Mouse (Mus musculus): Measurements from ENCODE around the gene Mrpl53. TPM values are rescaled to one million over a fixed set of nuclear protein-coding genes. Genes with fewer than 3 reads are reported as not detected.

Gene Mrpl53
- polyA plus RNA-seq, 1 experiment from 2014 or later, result 137 TPM

GRCm38 (mm10) chr6:83101316-83101687 is 7.5 kb upstream of the Mrpl53 start, which contains the start of the genes Ccdc142 and Gm42688:
Gene Ccdc142, plus strand, starts transcription at chr6:83101601.
Gene Gm42688, plus strand, starts transcription at chr6:83101617.
- H3K4me3 ChIP-seq (replicated peaks), result peak within 1 kb of the TSS; percentile 73
- H3K9me3 ChIP-seq, result no peaks in the 10 kb centered on the region
- H3K27ac ChIP-seq, result peak within 1 kb of the TSS; percentile 87
- peak within 1 kb of the TSS; percentile 81 for H3K9ac ChIP-seq (replicated peaks)
- WGBS, result under 1% methylated on average over 25 of the region's 25 CpGs
- H3K27me3 ChIP-seq, result peaks cover 16% of the 10 kb centered on the region
- H3K36me3 ChIP-seq, result 0 out of 2 replicates have a peak, but pooled peaks cover 9% of the 10 kb centered on the region
- peak; percentile 83 for ATAC-seq
- H3K4me1 ChIP-seq (replicated peaks), result peaks cover 20% of the 10 kb centered on the region
- H3K4me2 ChIP-seq (replicated peaks), result peak within 1 kb of the TSS; percentile 94

GRCm38 (mm10) chr6:83101688-83102556 is 6.9 kb upstream of the Mrpl53 start:
- ATAC-seq, result peak; percentile 80
- WGBS, result under 1% methylated on average over 68 of the region's 74 CpGs
- peaks cover 20% of the 10 kb centered on the region for H3K4me1 ChIP-seq (replicated peaks)

GRCm38 (mm10) chr6:83103130-83103650 is 5.7 kb upstream of the Mrpl53 start:
- peak overlapping the region; percentile 73 for H3K4me3 ChIP-seq (replicated peaks)
- WGBS, result 45% methylated on average over 11 of the region's 11 CpGs
- ATAC-seq, result no peak

More at GRCm38 (mm10) chr6:83101688-83102556, 6.9 kb upstream of the Mrpl53 start:
- H3K9me3 ChIP-seq, result no peaks in the 10 kb centered on the region
- peaks cover 16% of the 10 kb centered on the region for H3K27me3 ChIP-seq
- peak overlapping the region; percentile 87 for H3K27ac ChIP-seq
- H3K4me3 ChIP-seq (replicated peaks), result peak overlapping the region; percentile 73
- peaks cover 14% of the 10 kb centered on the region; the same call in 1 of the 2 replicates for H3K36me3 ChIP-seq
- peak overlapping the region; percentile 81 for H3K9ac ChIP-seq (replicated peaks)
- H3K4me2 ChIP-seq (replicated peaks), result peak overlapping the region; percentile 94

GRCm38 (mm10) chr6:83104158-83104557 is 4.7 kb upstream of the Mrpl53 start:
- Histone ChIP-seq H3K9me3 (no peaks in the 10 kb centered on the region), H3K9ac (replicated peaks) (no peak overlapping the region), H3K4me2 (replicated peaks) (no peak overlapping the region), H3K27me3 (peaks cover 9% of the 10 kb centered on the region), H3K27ac (no peak overlapping the region), H3K4me3 (replicated peaks) (no peak overlapping the region), H3K4me1 (replicated peaks) (peaks cover 35% of the 10 kb centered on the region), H3K36me3 (peaks cover 19% of the 10 kb centered on the region)
- ATAC-seq, result no peak
- 74% methylated on average over 4 of the region's 4 CpGs for WGBS

More at GRCm38 (mm10) chr6:83103130-83103650, 5.7 kb upstream of the Mrpl53 start:
- Histone ChIP-seq H3K36me3 (peaks cover 19% of the 10 kb centered on the region), H3K27me3 (peaks cover 13% of the 10 kb centered on the region), H3K4me1 (replicated peaks) (peaks cover 29% of the 10 kb centered on the region), H3K4me2 (replicated peaks) (peak overlapping the region; percentile 94), H3K27ac (no peak overlapping the region), H3K9me3 (no peaks in the 10 kb centered on the region), H3K9ac (replicated peaks) (peak overlapping the region; percentile 81)

GRCm38 (mm10) chr6:83107566-83108400 is 1.1 kb upstream of the Mrpl53 start:
- H3K36me3 ChIP-seq, result peaks cover 23% of the 10 kb centered on the region
- peaks cover 36% of the 10 kb centered on the region for H3K4me1 ChIP-seq (replicated peaks)
- H3K4me3 ChIP-seq (replicated peaks), result peak overlapping the region; percentile 87
- H3K4me2 ChIP-seq (replicated peaks), result peak overlapping the region; percentile 82
- peak overlapping the region; percentile 88; the same call in 1 of the 2 replicates for H3K9ac ChIP-seq (replicated peaks)
- peak; percentile 22; the same call in 1 of the 2 replicates for ATAC-seq
- peak overlapping the region; percentile 86; the same call in 1 of the 2 replicates for H3K27ac ChIP-seq
- 0 out of 2 replicates have a peak, but pooled peaks cover 4% of the 10 kb centered on the region for H3K27me3 ChIP-seq
- 30% methylated on average over 13 of the region's 13 CpGs for WGBS
- no peaks in the 10 kb centered on the region for H3K9me3 ChIP-seq

- no peak overlapping the region for H3K9ac ChIP-seq (replicated peaks)
- no peaks in the 10 kb centered on the region for H3K9me3 ChIP-seq
- peaks cover 44% of the 10 kb centered on the region for H3K4me1 ChIP-seq (replicated peaks)
- WGBS, result 91% methylated on average over 4 of the region's 4 CpGs
- no peak overlapping the region for H3K4me3 ChIP-seq (replicated peaks)
- H3K27me3 ChIP-seq, result no peaks in the 10 kb centered on the region
- no peak overlapping the region for H3K27ac ChIP-seq
- no peak for ATAC-seq
- H3K36me3 ChIP-seq, result peaks cover 12% of the 10 kb centered on the region
- no peak overlapping the region for H3K4me2 ChIP-seq (replicated peaks)
Observed at GRCm38 (mm10) chr6:83111510-83112136, 2.8 kb downstream of the Mrpl53 start.

GRCm38 (mm10) chr6:83115011-83115671 is 6.3 kb downstream of the Mrpl53 start, which contains the start of gene Mogs:
Gene Mogs, plus strand, starts transcription at chr6:83115496.
- peak within 1 kb of the TSS; percentile 93 for H3K9ac ChIP-seq (replicated peaks)
- H3K27me3 ChIP-seq, result no peaks in the 10 kb centered on the region
- peaks cover 37% of the 10 kb centered on the region for H3K36me3 ChIP-seq
- 2% methylated on average over 49 of the region's 58 CpGs for WGBS
- H3K4me2 ChIP-seq (replicated peaks), result peak within 1 kb of the TSS; percentile 88
- peak within 1 kb of the TSS; percentile 88 for H3K4me3 ChIP-seq (replicated peaks)
- H3K4me1 ChIP-seq (replicated peaks), result peaks cover 55% of the 10 kb centered on the region
- peak within 1 kb of the TSS; percentile 84 for H3K27ac ChIP-seq
- peak; percentile 88 for ATAC-seq
- H3K9me3 ChIP-seq, result no peaks in the 10 kb centered on the region

- ATAC-seq, result peak; percentile 44
- whole genome bisulfite sequencing, result 1% methylated on average over 37 of the region's 48 CpGs
- peak overlapping the region; percentile 88 for H3K4me3 ChIP-seq (replicated peaks)
- peak overlapping the region; percentile 84 for H3K27ac ChIP-seq
- peaks cover 36% of the 10 kb centered on the region for H3K36me3 ChIP-seq
- peaks cover 58% of the 10 kb centered on the region for H3K4me1 ChIP-seq (replicated peaks)
- peak overlapping the region; percentile 88 for H3K4me2 ChIP-seq (replicated peaks)
- no peaks in the 10 kb centered on the region for H3K9me3 ChIP-seq
- no peaks in the 10 kb centered on the region for H3K27me3 ChIP-seq
- peak overlapping the region; percentile 93 for H3K9ac ChIP-seq (replicated peaks)
Observed at GRCm38 (mm10) chr6:83115682-83116372, 7.0 kb downstream of the Mrpl53 start.

GRCm38 (mm10) chr6:83116373-83117164 is 7.7 kb downstream of the Mrpl53 start:
- Histone ChIP-seq H3K4me1 (replicated peaks) (peaks cover 56% of the 10 kb centered on the region), H3K9ac (replicated peaks) (peak overlapping the region; percentile 93), H3K4me3 (replicated peaks) (peak overlapping the region; percentile 88), H3K4me2 (replicated peaks) (peak overlapping the region; percentile 88), H3K27me3 (no peaks in the 10 kb centered on the region), H3K27ac (0 out of 2 replicates have a peak overlapping the region, but pooled peaks have one; percentile 84), H3K36me3 (peaks cover 33% of the 10 kb centered on the region), H3K9me3 (no peaks in the 10 kb centered on the region)
- ATAC-seq, result no peak
- WGBS, result 80% methylated on average over 11 of the region's 11 CpGs

- no peak overlapping the region for H3K27ac ChIP-seq
- peaks cover 33% of the 10 kb centered on the region for H3K36me3 ChIP-seq
- H3K4me3 ChIP-seq (replicated peaks), result peak overlapping the region; percentile 88; the same call in 1 of the 2 replicates
- peak overlapping the region; percentile 93; the same call in 1 of the 2 replicates for H3K9ac ChIP-seq (replicated peaks)
- 88% methylated on average over 4 of the region's 4 CpGs for WGBS
- H3K9me3 ChIP-seq, result no peaks in the 10 kb centered on the region
- H3K4me2 ChIP-seq (replicated peaks), result peak overlapping the region; percentile 88
- no peak for ATAC-seq
- peaks cover 57% of the 10 kb centered on the region for H3K4me1 ChIP-seq (replicated peaks)
- no peaks in the 10 kb centered on the region for H3K27me3 ChIP-seq
Observed at GRCm38 (mm10) chr6:83117165-83117438, 8.3 kb downstream of the Mrpl53 start.
